Mouse (Mus musculus) neural tube, embryonic 15.5 days (tissue): Measurements from ENCODE around the gene Abca13. TPM values are rescaled to one million over a fixed set of nuclear protein-coding genes. Genes with fewer than 3 reads are reported as not detected.

ENCODE experiments used
- ATAC-seq: fragments of 200-750 bp; cut with Nextera tagmentation; 2 replicates; pipeline ENCODE4 v1.8.0; 2017; ENCODE audit warnings: mild to moderate bottlenecking, moderate TSS enrichment, moderate library complexity; ENCODE audit not compliant: low FRiP score
- H3K27ac ChIP-seq: fragments of 300-500 bp; sonication (generic); replicated peaks from 2 replicates; pipeline ENCODE4 v1.5.1; 2015; ENCODE audit warnings: mild to moderate bottlenecking, inconsistent platforms
- H3K27me3 ChIP-seq: fragments of 300-500 bp; sonication (generic); replicated peaks from 2 replicates; pipeline ENCODE4 v1.6.1; 2015; ENCODE audit warnings: inconsistent platforms
- H3K36me3 ChIP-seq: fragments of 300-500 bp; sonication (generic); 2 replicates; pipeline ENCODE4 v1.6.1; 2015; ENCODE audit warnings: inconsistent platforms
- H3K4me1 ChIP-seq: fragments of 300-500 bp; sonication (generic); 2 replicates; pipeline ENCODE4 v1.6.1; 2015; ENCODE audit warnings: inconsistent platforms
- H3K4me2 ChIP-seq: fragments of 300-500 bp; sonication (generic); 2 replicates; pipeline ENCODE4 v1.6.1; 2015; ENCODE audit warnings: inconsistent platforms, mild to moderate bottlenecking, moderate library complexity
- H3K4me3 ChIP-seq: fragments of 300-500 bp; sonication (generic); replicated peaks from 2 replicates; pipeline ENCODE4 v1.5.1; 2015; ENCODE audit warnings: mild to moderate bottlenecking, inconsistent platforms
- H3K9ac ChIP-seq: fragments of 300-500 bp; sonication (generic); replicated peaks from 2 replicates; pipeline ENCODE4 v1.6.1; 2015; ENCODE audit warnings: mild to moderate bottlenecking, inconsistent platforms
- H3K9me3 ChIP-seq: fragments of 300-500 bp; sonication (generic); replicated peaks from 2 replicates; pipeline ENCODE4 v1.6.1; 2016; ENCODE audit warnings: inconsistent platforms
- WGBS: fragments of 180-500 bp; shearing (Covaris S2); methylation state at CpG from one replicate; pipeline ENCODE4 v1.1.7; 2015; ENCODE audit warnings: mixed read lengths; 5-methylcytosine and 5-hydroxymethylcytosine counted together
- polyA plus RNA-seq: library from polyadenylated mRNA; unstranded; fragments of >200 nt; fragmentation: Nextera tagmentation; extraction: Ambion mirVana; gene quantifications from 2 replicates; pipeline ENCODE4 v1.2.1, GENCODE M21; 2015

Gene Abca13
- polyA plus RNA-seq, 1 experiment from 2014 or later: 0.01 TPM

GRCm38 (mm10) chr11:9536811-9537210 lies 345.1 kb downstream of the Abca13 start:
- Histone ChIP-seq H3K4me3 (no peak overlapping the region), H3K9ac (no peak overlapping the region), H3K4me2 (no peak overlapping the region), H3K36me3 (no peaks in the 10 kb centered on the region), H3K27ac (no peak overlapping the region), H3K27me3 (no peaks in the 10 kb centered on the region), H3K9me3 (no peaks in the 10 kb centered on the region), H3K4me1 (no peaks in the 10 kb centered on the region)
- ATAC-seq: no peak
- 71% methylated on average over 6 of the region's 6 CpGs for WGBS

- no peak for ATAC-seq
- Histone ChIP-seq H3K4me1 (no peaks in the 10 kb centered on the region), H3K4me3 (no peak overlapping the region), H3K27me3 (no peaks in the 10 kb centered on the region), H3K9me3 (no peaks in the 10 kb centered on the region), H3K36me3 (no peaks in the 10 kb centered on the region), H3K4me2 (no peak overlapping the region), H3K27ac (no peak overlapping the region), H3K9ac (no peak overlapping the region)
- WGBS: 81% methylated on average over 1 of the region's 1 CpGs
Measured at GRCm38 (mm10) chr11:9538328-9538727, 346.6 kb downstream of the Abca13 start.

DNA sequence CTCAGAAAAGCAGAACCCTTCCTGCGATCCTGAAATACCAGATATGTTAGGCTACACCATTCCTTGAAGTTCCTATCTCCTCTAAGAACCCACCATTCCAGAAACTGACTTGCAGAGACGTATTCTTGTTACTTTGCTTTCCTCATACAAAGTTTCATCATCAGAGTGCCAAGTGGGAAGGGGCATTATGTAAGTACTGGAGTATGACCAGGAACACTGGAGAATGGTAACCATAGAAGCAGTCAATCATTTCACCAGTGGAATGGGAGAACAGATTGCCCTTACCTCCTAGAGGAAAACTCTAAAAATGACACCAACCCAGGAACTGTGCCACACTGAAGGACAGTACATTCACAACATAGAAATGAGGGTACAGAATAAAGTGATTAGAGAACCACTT lies 368.3 kb downstream of the Abca13 start:
- no peak overlapping the region for H3K27ac ChIP-seq
- H3K36me3 ChIP-seq: no peaks in the 10 kb centered on the region
- no peak overlapping the region for H3K4me2 ChIP-seq
- no peak for ATAC-seq
- no peak overlapping the region for H3K9ac ChIP-seq
- no peak overlapping the region for H3K4me3 ChIP-seq
- no peaks in the 10 kb centered on the region for H3K27me3 ChIP-seq
- 86% methylated on average over 2 of the region's 2 CpGs for WGBS
- no peaks in the 10 kb centered on the region for H3K4me1 ChIP-seq
- no peaks in the 10 kb centered on the region for H3K9me3 ChIP-seq

DNA sequence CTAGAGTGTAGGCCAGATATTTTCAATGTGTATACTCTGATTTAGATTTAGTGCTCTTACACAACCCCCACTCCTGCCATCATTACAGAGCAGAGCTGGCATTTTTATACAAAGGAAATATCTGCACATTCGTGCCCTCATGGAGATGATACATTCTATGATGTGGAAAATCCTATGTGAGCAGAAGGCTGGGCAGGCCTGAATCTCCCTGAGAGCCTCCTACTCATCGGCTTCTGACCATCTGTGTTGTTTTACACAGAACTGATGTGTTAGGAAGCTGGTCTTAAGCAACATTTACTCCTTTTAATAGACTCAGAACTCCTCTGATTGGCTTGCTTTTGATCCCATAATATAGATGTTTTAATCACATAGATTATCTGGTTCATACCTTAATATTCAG lies 376.6 kb downstream of the Abca13 start:
- no peak overlapping the region for H3K4me3 ChIP-seq
- WGBS: 89% methylated on average over 2 of the region's 2 CpGs
- no peaks in the 10 kb centered on the region for H3K9me3 ChIP-seq
- no peak for ATAC-seq
- H3K27ac ChIP-seq: no peak overlapping the region
- H3K9ac ChIP-seq: no peak overlapping the region
- no peak overlapping the region for H3K4me2 ChIP-seq
- no peaks in the 10 kb centered on the region for H3K36me3 ChIP-seq
- no peaks in the 10 kb centered on the region for H3K4me1 ChIP-seq
- H3K27me3 ChIP-seq: no peaks in the 10 kb centered on the region

DNA sequence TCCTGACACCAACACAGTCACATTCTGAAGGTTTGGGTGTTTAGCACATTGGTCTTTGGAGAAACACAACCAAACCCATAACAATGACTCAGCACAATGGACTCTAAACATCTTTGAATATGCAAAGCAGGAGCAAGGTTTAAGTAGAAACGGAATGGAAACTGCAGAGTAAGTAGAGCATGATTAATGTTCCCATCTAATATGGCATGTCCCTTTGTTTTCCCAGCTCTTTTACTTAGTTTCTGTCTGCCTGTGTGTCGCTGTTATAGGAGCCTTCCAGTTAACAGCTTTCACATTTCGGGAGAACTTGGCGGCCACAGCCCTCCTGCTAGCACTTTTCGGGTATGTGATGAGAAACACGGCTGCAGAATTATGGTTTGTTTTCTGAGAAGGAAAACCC lies 378.6 kb downstream of the Abca13 start:
- Histone ChIP-seq H3K27ac (no peak overlapping the region), H3K9me3 (no peaks in the 10 kb centered on the region), H3K4me2 (no peak overlapping the region), H3K4me3 (no peak overlapping the region), H3K27me3 (no peaks in the 10 kb centered on the region), H3K4me1 (no peaks in the 10 kb centered on the region), H3K36me3 (no peaks in the 10 kb centered on the region), H3K9ac (no peak overlapping the region)
- WGBS: 66% methylated on average over 6 of the region's 6 CpGs
- ATAC-seq: no peak

- Histone ChIP-seq H3K4me3 (no peak overlapping the region), H3K27ac (no peak overlapping the region), H3K36me3 (no peaks in the 10 kb centered on the region), H3K9ac (no peak overlapping the region), H3K9me3 (no peaks in the 10 kb centered on the region), H3K4me1 (no peaks in the 10 kb centered on the region), H3K4me2 (no peak overlapping the region), H3K27me3 (no peaks in the 10 kb centered on the region)
- ATAC-seq: no peak
- 78% methylated on average over 4 of the region's 4 CpGs for WGBS
Measured at GRCm38 (mm10) chr11:9574894-9575293, 383.2 kb downstream of the Abca13 start.

DNA sequence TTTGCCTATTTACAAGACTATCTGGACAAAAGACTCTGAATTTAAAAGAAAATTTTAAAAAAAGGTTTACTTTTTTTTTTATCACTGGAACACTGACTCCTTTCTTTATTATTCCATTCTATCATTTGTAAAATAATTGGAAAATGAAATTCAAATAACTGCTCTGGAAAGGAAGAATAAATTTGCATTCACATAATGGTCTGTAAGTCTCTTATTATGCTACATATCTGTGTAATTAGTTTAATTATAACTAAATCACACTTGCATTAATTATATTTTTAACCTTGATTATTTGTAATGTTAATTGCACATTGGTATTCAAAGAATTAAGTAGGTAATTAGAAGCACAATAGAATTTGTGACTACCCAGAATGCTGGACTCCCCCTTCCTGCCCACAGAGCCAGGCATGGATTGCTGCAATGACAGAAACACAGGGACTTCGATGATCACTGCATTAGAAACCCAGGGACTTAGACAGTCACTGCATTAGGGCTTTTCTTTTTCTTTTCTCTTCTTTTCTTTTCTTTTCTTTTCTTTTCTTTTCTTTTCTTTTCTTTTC lies 400.1 kb downstream of the Abca13 start:
- ATAC-seq: no peak
- no peaks in the 10 kb centered on the region for H3K27me3 ChIP-seq
- no peaks in the 10 kb centered on the region for H3K4me1 ChIP-seq
- H3K4me2 ChIP-seq: no peak overlapping the region
- H3K9ac ChIP-seq: no peak overlapping the region
- no peaks in the 10 kb centered on the region for H3K36me3 ChIP-seq
- no peak overlapping the region for H3K4me3 ChIP-seq
- no peak overlapping the region for H3K27ac ChIP-seq
- WGBS: 55% methylated on average over 1 of the region's 1 CpGs
- no peaks in the 10 kb centered on the region for H3K9me3 ChIP-seq

DNA sequence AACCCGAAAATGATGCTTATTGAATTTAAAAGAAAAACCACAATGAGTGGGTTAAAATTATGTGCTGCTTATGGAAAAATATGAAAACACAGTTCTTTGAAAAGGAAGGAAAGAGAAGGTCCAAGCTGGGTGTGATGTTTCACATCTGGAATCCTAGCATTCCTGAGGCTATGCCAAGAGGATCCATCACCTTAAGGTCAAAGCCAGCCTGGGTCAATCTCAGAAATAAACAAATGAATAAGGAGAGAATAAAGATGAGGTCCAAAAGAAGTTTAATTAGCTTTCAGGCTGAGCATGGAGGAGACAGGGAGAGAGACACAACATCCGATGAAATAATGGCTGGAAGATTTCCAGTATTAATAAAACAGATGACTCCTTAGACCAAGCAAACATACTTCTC lies 405.6 kb downstream of the Abca13 start:
- H3K27ac ChIP-seq: no peak overlapping the region
- no peak overlapping the region for H3K4me3 ChIP-seq
- H3K27me3 ChIP-seq: no peaks in the 10 kb centered on the region
- no peaks in the 10 kb centered on the region for H3K4me1 ChIP-seq
- no peak for ATAC-seq
- H3K9ac ChIP-seq: no peak overlapping the region
- H3K4me2 ChIP-seq: no peak overlapping the region
- H3K9me3 ChIP-seq: no peaks in the 10 kb centered on the region
- 82% methylated on average over 2 of the region's 2 CpGs for WGBS
- no peaks in the 10 kb centered on the region for H3K36me3 ChIP-seq

DNA sequence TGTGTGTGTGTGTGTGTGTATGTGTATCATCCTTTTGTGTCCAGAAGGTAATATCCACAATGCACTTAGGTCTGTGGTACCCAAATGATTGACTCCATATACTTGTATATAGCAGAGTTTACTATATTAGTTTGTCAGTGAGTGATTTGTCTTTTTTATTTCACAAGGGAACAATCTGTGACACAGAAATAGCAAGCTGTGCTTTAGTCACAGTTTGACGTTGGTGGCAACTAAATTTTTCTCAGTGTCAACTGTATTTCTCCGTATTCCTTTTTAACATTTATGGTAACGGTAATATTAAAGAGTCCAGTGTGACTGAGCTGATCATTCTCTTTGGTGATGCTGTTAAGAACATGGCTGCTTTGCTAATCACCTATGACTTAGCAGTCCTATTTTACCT lies 409.4 kb downstream of the Abca13 start:
- Histone ChIP-seq H3K9ac (no peak overlapping the region), H3K4me2 (no peak overlapping the region), H3K27me3 (no peaks in the 10 kb centered on the region), H3K4me1 (no peaks in the 10 kb centered on the region), H3K27ac (no peak overlapping the region), H3K36me3 (no peaks in the 10 kb centered on the region), H3K9me3 (no peaks in the 10 kb centered on the region), H3K4me3 (no peak overlapping the region)
- 85% methylated on average over 3 of the region's 3 CpGs for WGBS
- no peak for ATAC-seq

GRCm38 (mm10) chr11:9602137-9602536 lies 410.4 kb downstream of the Abca13 start:
- H3K27me3 ChIP-seq: no peaks in the 10 kb centered on the region
- H3K9me3 ChIP-seq: no peaks in the 10 kb centered on the region
- H3K36me3 ChIP-seq: no peaks in the 10 kb centered on the region
- 86% methylated on average over 4 of the region's 4 CpGs for WGBS
- H3K27ac ChIP-seq: no peak overlapping the region
- H3K4me3 ChIP-seq: no peak overlapping the region
- no peaks in the 10 kb centered on the region for H3K4me1 ChIP-seq
- ATAC-seq: no peak
- no peak overlapping the region for H3K4me2 ChIP-seq
- H3K9ac ChIP-seq: no peak overlapping the region

GRCm38 (mm10) chr11:9608249-9608648 lies 416.5 kb downstream of the Abca13 start:
- Histone ChIP-seq H3K4me1 (no peaks in the 10 kb centered on the region), H3K4me2 (no peak overlapping the region), H3K4me3 (no peak overlapping the region), H3K36me3 (no peaks in the 10 kb centered on the region), H3K27me3 (no peaks in the 10 kb centered on the region), H3K9me3 (no peaks in the 10 kb centered on the region), H3K27ac (no peak overlapping the region), H3K9ac (no peak overlapping the region)
- no peak for ATAC-seq

GRCm38 (mm10) chr11:9609075-9609474 lies 417.3 kb downstream of the Abca13 start:
- no peak overlapping the region for H3K9ac ChIP-seq
- WGBS: 72% methylated on average over 3 of the region's 3 CpGs
- no peak for ATAC-seq

GRCm38 (mm10) chr11:9616133-9616532 lies 424.4 kb downstream of the Abca13 start:
- 51% methylated on average over 2 of the region's 2 CpGs for WGBS
- no peak for ATAC-seq
- H3K27ac ChIP-seq: no peak overlapping the region
- H3K4me1 ChIP-seq: no peaks in the 10 kb centered on the region
- no peak overlapping the region for H3K4me2 ChIP-seq
- H3K9ac ChIP-seq: no peak overlapping the region
- H3K9me3 ChIP-seq: no peaks in the 10 kb centered on the region
- H3K4me3 ChIP-seq: no peak overlapping the region
- H3K27me3 ChIP-seq: no peaks in the 10 kb centered on the region
- no peaks in the 10 kb centered on the region for H3K36me3 ChIP-seq

More at GRCm38 (mm10) chr11:9609075-9609474, 417.3 kb downstream of the Abca13 start:
- Histone ChIP-seq H3K4me2 (no peak overlapping the region), H3K27me3 (no peaks in the 10 kb centered on the region), H3K9me3 (no peaks in the 10 kb centered on the region), H3K4me1 (no peaks in the 10 kb centered on the region), H3K27ac (no peak overlapping the region), H3K36me3 (no peaks in the 10 kb centered on the region), H3K4me3 (no peak overlapping the region)
